In genomic region chr2:115067489-115068163, GRCm38 (mm10) we compare ENCODE assay signal across 23 mouse cellular contexts.
DNase-seq lines count a peak whose midpoint lies in the region; ATAC-seq and TF ChIP-seq lines count a peak whose summit lies in the region.
"Had no signal": no experiment of that assay in that cellular context is flagged by ENCODE, and none has a peak within 500 bp of the region (broad histone marks: within the 10 kb centered on the region; RNA-seq: fewer than 3 reads in every experiment).

No protein-coding gene starts in this region.

- peak; percentile 6 for DNase-seq in midbrain, postnatal 0 days (ENCODE audit: low spot score)
- DNase-seq in embryo, embryonic 11 days, result peak; percentile 29
- DNase-seq in neural tube, embryonic 11.5 days (ENCODE audit: low spot score), result peak; percentile 18
- DNase-seq in ovary, postnatal 36 days (ENCODE audit: low spot score), result no peak
- DNase-seq in left cerebral cortex, postnatal 4 days, result no peak
- DNase-seq in adrenal gland, adult (ENCODE audit: inconsistent age in 2 of 2, low spot score in 1 of 2), result no peak
- DNase-seq: adrenal gland, postnatal 14 days; cerebellum, adult 8-10 months; heart, adult 18-20 months; kidney, adult 9 months; liver, postnatal 0 days; right cerebral cortex, postnatal 4 days; thymus, postnatal 14 days had no signal

- 80% methylated on average over 8 of the region's 8 CpGs for WGBS in midbrain, postnatal 0 days
- WGBS in midbrain, embryonic 13.5 days, result 78% methylated on average over 8 of the region's 8 CpGs
- WGBS in hindbrain, embryonic 13.5 days, result 42% methylated on average over 8 of the region's 8 CpGs
- WGBS in neural tube, embryonic 11.5 days, result 48% methylated on average over 8 of the region's 8 CpGs

- H3K9me3 ChIP-seq in midbrain, postnatal 0 days (ENCODE audit: low read length), result no peaks in the 10 kb centered on the region
- H3K9me3 ChIP-seq in midbrain, embryonic 13.5 days, result no peaks in the 10 kb centered on the region
- no peaks in the 10 kb centered on the region for H3K9me3 ChIP-seq in hindbrain, embryonic 13.5 days
- no peaks in the 10 kb centered on the region for H3K9me3 ChIP-seq in neural tube, embryonic 11.5 days (ENCODE audit: control insufficient read depth, low read length)
- H3K9me3 ChIP-seq: embryonic facial prominence, embryonic 12.5 days; limb, embryonic 12.5 days; midbrain, embryonic 10.5 days had no signal

- TF ChIP-seq CTCF in midbrain, postnatal 0 days (IDR thresholded peaks at IDR 0.05), result no peak

- intact Hi-C loops in left cerebral cortex, postnatal 4 days (cut with DNase I), result no loop called here

- H3K9ac ChIP-seq in midbrain, postnatal 0 days (replicated peaks; ENCODE audit: low read length, poor library complexity, severe bottlenecking), result no peak overlapping the region
- no peak overlapping the region for H3K9ac ChIP-seq in midbrain, embryonic 13.5 days (replicated peaks)
- no peak overlapping the region for H3K9ac ChIP-seq in hindbrain, embryonic 13.5 days
- no peak overlapping the region for H3K9ac ChIP-seq in neural tube, embryonic 11.5 days (ENCODE audit: low read length)
- H3K9ac ChIP-seq: embryonic facial prominence, embryonic 12.5 days; limb, embryonic 12.5 days; liver, postnatal 0 days had no signal

- H3K4me3 ChIP-seq in midbrain, postnatal 0 days (ENCODE audit: low read depth, low read length), result no peak overlapping the region
- no peak overlapping the region for H3K4me3 ChIP-seq in midbrain, embryonic 13.5 days (replicated peaks)
- H3K4me3 ChIP-seq in hindbrain, embryonic 13.5 days, result no peak overlapping the region
- no peak overlapping the region for H3K4me3 ChIP-seq in neural tube, embryonic 11.5 days (ENCODE audit: low read depth, low read length)
- H3K4me3 ChIP-seq: embryonic facial prominence, embryonic 12.5 days; limb, embryonic 12.5 days; midbrain, embryonic 10.5 days had no signal

- H3K27me3 ChIP-seq in midbrain, postnatal 0 days (ENCODE audit: insufficient read depth, low read length), result no peaks in the 10 kb centered on the region
- no peaks in the 10 kb centered on the region for H3K27me3 ChIP-seq in midbrain, embryonic 13.5 days
- H3K27me3 ChIP-seq in hindbrain, embryonic 13.5 days, result no peaks in the 10 kb centered on the region
- no peaks in the 10 kb centered on the region for H3K27me3 ChIP-seq in neural tube, embryonic 11.5 days (ENCODE audit: control insufficient read depth, insufficient read depth, low read length)
- H3K27me3 ChIP-seq: embryonic facial prominence, embryonic 12.5 days had no signal

- H3K27ac ChIP-seq in midbrain, postnatal 0 days (ENCODE audit: low read depth, low read length), result no peak overlapping the region
- no peak overlapping the region for H3K27ac ChIP-seq in midbrain, embryonic 13.5 days
- peak overlapping the region; percentile 66 for H3K27ac ChIP-seq in hindbrain, embryonic 13.5 days
- no peak overlapping the region for H3K27ac ChIP-seq in neural tube, embryonic 11.5 days (ENCODE audit: low read depth, low read length)
- H3K27ac ChIP-seq: embryonic facial prominence, embryonic 12.5 days; limb, embryonic 12.5 days; macrophage; midbrain, embryonic 10.5 days had no signal

- ATAC-seq in midbrain, postnatal 0 days (ENCODE audit: low FRiP score), result no peak
- no peak for ATAC-seq in midbrain, embryonic 13.5 days
- ATAC-seq in hindbrain, embryonic 13.5 days (ENCODE audit: low FRiP score), result peak; percentile 78
- ATAC-seq in neural tube, embryonic 11.5 days (ENCODE audit: insufficient read depth, low FRiP score, low TSS enrichment), result no peak
- ATAC-seq: forebrain, embryonic 14.5 days; inflammation-experienced regulatory T-cells, adult 6 months; lung, postnatal 0 days had no signal

- no peak overlapping the region for H3K4me2 ChIP-seq in midbrain, postnatal 0 days (ENCODE audit: low read depth, low read length, poor library complexity, severe bottlenecking)
- H3K4me2 ChIP-seq in midbrain, embryonic 13.5 days (replicated peaks), result no peak overlapping the region
- H3K4me2 ChIP-seq in hindbrain, embryonic 13.5 days, result no peak overlapping the region
- H3K4me2 ChIP-seq in neural tube, embryonic 11.5 days (ENCODE audit: low read depth), result no peak overlapping the region
- H3K4me2 ChIP-seq: embryonic facial prominence, embryonic 12.5 days; limb, embryonic 12.5 days; liver, embryonic 11.5 days had no signal

- no peaks in the 10 kb centered on the region for H3K4me1 ChIP-seq in midbrain, postnatal 0 days (ENCODE audit: insufficient read depth, low read length)
- no peaks in the 10 kb centered on the region for H3K4me1 ChIP-seq in midbrain, embryonic 13.5 days (replicated peaks)
- H3K4me1 ChIP-seq in hindbrain, embryonic 13.5 days (replicated peaks), result peaks cover 12% of the 10 kb centered on the region
- 0 out of 2 replicates have a peak, but pooled peaks cover 2% of the 10 kb centered on the region for H3K4me1 ChIP-seq in neural tube, embryonic 11.5 days (ENCODE audit: control insufficient read depth, insufficient read depth, low read length)
- H3K4me1 ChIP-seq: embryonic facial prominence, embryonic 12.5 days; midbrain, embryonic 10.5 days had no signal

- no peaks in the 10 kb centered on the region for H3K36me3 ChIP-seq in midbrain, postnatal 0 days (ENCODE audit: insufficient read depth, low read length)
- no peaks in the 10 kb centered on the region for H3K36me3 ChIP-seq in midbrain, embryonic 13.5 days
- H3K36me3 ChIP-seq in hindbrain, embryonic 13.5 days, result no peaks in the 10 kb centered on the region
- H3K36me3 ChIP-seq in neural tube, embryonic 11.5 days (ENCODE audit: control insufficient read depth, insufficient read depth, low read length), result no peaks in the 10 kb centered on the region
- H3K36me3 ChIP-seq: embryonic facial prominence, embryonic 12.5 days; limb, embryonic 12.5 days; midbrain, embryonic 10.5 days had no signal

Comparison
In these comparisons a context has a peak if more than half of its experiments do, and no peak if none do; other contexts are left out.
1. DNase-seq: peak in midbrain, postnatal 0 days (single experiment), embryo, embryonic 11 days (single experiment) and neural tube, embryonic 11.5 days (single experiment); none in ovary, postnatal 36 days (single experiment), left cerebral cortex, postnatal 4 days (single experiment) and adrenal gland, adult (0 of 2).